Mouse (Mus musculus): Measurements from ENCODE around the gene Itgb2.

DNA sequence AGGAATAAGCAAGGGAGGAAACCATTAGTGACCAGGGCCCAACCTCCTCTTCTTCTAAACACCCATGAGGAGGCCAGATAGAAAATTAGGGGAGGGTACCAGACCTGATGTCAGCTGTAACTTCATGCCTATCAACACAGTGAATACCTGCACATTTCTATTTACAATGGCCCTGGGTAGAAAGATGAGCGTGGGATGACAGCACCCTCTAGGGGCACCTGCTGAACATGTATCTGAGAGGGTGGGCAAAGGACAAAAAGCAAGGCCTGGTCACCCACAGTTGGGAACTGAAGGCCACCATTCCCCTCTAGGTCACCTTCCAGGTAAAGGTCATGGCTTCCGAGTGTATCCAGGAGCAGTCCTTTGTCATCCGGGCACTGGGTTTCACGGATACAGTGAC is 27.6 kb downstream of the Itgb2 start:
- TF ChIP-seq EP300 (IDR thresholded peaks at IDR 0.05; ENCODE audit: low read depth): no peak
- peak; percentile 57 for TF ChIP-seq CTCF (IDR thresholded peaks at IDR 0.05; ENCODE audit: low read depth)
